Mouse (Mus musculus): ENCODE measurements around the gene Gm11939. TPM values are rescaled to one million over a fixed set of nuclear protein-coding genes. Genes with fewer than 3 reads are reported as not detected.
"Not testable (repeated sequence)": the region's sequence is repeated elsewhere in the genome, so short reads cannot be mapped to it uniquely, and the experiment has no call there.

Gm11939 gene
- not detected in 2 replicates for polyA plus RNA-seq (2016; fragmentation: Nextera tagmentation; extraction: Ambion mirVana)

DNA sequence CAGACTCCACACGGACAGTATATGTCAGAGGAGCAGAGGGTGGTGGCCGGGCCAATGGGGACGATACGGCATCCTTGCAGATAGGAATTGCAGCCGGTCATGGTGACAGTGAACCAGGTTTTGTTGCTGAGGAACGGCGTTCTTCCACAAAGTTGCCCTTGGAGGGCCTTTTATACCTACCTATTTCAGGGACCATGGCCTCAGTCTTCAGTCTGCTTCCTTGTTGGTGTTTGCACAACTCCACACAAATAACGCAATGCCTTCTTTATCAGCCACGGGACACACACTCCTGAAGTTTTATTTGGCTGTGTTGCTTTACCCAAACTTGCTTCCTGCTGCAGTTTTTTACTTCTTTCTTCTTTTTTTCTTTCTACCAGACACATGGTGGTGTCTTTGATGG lies at the start of gene Gm11939:
Gene Gm11939, minus strand, starts transcription at position 101 of the 400 bp plus-strand sequence.
- Histone ChIP-seq H3K36me3 (no peaks in the 10 kb centered on the region), H3K4me1 (no peaks in the 10 kb centered on the region), H3K4me3 (no peak within 1 kb of the TSS), H3K27ac (no peak within 1 kb of the TSS), H3K9me3 (replicated peaks) (no peaks in the 10 kb centered on the region), H3K27me3 (replicated peaks) (no peaks in the 10 kb centered on the region), H3K4me2 (no peak within 1 kb of the TSS), H3K9ac (no peak within 1 kb of the TSS)
- ATAC-seq, result no peak
- WGBS (ENCODE audit: insufficient replicate concordance), result 76% methylated on average over 9 of the region's 9 CpGs

DNA sequence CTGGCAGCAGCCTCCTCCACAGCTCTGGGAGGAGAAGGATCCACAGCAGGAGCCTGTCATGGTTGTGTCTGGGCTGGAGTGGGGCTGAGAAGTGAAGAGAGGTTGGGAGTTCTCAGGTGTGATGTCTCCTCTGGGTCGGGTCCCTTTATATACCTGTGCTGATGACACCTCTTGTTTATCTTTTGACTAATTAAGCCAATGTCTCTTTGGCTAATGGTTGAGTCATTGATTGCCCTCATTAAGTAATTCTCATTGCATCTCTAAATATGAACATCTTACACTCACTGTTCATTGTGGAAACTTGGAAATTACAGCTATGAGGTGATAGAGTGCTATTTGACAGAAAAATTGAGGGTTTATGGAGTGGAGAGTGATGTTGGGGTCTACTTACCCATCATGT lies 43.9 kb upstream of the Gm11939 start, which contains the start of gene Gm11938:
Gene Gm11938, minus strand, starts transcription at position 101 of the 400 bp plus-strand sequence.
- H3K9ac ChIP-seq; H3K27ac ChIP-seq; H3K4me1 ChIP-seq; H3K36me3 ChIP-seq; H3K4me2 ChIP-seq; H3K9me3 ChIP-seq (replicated peaks); H3K4me3 ChIP-seq; ATAC-seq; H3K27me3 ChIP-seq (replicated peaks): not testable (repeated sequence)
- WGBS (ENCODE audit: insufficient replicate concordance), result 23% methylated on average over 1 of the region's 1 CpGs

DNA sequence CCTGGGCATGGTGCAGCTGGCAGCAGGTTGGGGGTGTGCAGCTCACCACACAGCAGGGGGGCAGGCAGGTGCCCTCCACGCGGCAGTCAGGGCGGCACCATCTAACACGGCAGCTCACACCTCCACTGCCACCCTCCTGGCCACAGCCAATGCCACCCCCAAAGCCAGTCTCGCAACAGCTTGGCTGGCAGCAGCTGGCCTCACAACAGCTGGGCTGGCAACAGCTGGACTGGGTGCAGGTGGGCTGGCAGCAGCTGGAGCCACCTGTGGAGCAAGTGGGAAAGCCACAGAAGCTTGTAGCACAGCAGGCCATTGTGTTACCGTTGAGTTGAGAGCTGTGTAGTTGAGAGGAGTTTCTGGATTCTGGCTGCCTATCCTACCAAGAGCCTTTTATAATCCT lies 38.5 kb upstream of the Gm11939 start, which contains the start of gene Krtap9-3:
Gene Krtap9-3, minus strand, starts transcription at position 364 of the 400 bp plus-strand sequence.
- not testable (repeated sequence) for H3K27me3 ChIP-seq (replicated peaks); ATAC-seq; H3K27ac ChIP-seq; H3K9me3 ChIP-seq (replicated peaks); H3K4me3 ChIP-seq; H3K36me3 ChIP-seq; H3K4me1 ChIP-seq; H3K4me2 ChIP-seq; H3K9ac ChIP-seq
- WGBS (ENCODE audit: insufficient replicate concordance), result 58% methylated on average over 4 of the region's 6 CpGs

DNA sequence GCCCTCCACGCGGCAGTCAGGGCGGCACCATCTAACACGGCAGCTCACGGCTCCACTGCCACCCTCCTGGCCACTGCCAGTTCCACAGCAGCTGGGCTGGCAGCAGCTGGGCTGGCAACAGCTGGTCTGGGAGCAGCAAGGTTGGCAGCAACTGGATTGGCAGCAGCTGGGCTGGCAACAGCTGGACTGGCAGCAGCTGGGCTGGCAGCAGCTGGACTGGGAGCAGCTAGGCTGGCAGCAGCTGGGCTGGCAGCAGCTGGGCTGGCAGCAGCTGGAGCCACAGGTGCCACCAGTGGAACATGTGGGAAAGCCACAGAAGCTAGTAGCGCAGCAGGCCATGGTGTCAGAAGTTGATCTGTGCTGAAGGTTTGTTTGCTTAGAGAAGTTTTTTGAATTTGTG lies 31.7 kb upstream of the Gm11939 start, which contains the start of gene Krtap1-3:
Gene Krtap1-3, minus strand, starts transcription at position 359 of the 400 bp plus-strand sequence.
- Histone ChIP-seq H3K9ac (no peak within 1 kb of the TSS), H3K4me1 (no peaks in the 10 kb centered on the region), H3K4me2 (no peak within 1 kb of the TSS), H3K9me3 (replicated peaks) (no peaks in the 10 kb centered on the region), H3K27ac (no peak within 1 kb of the TSS), H3K27me3 (replicated peaks) (no peaks in the 10 kb centered on the region), H3K36me3 (no peaks in the 10 kb centered on the region), H3K4me3 (no peak within 1 kb of the TSS)
- WGBS (ENCODE audit: insufficient replicate concordance), result 77% methylated on average over 6 of the region's 6 CpGs
- no peak for ATAC-seq

DNA sequence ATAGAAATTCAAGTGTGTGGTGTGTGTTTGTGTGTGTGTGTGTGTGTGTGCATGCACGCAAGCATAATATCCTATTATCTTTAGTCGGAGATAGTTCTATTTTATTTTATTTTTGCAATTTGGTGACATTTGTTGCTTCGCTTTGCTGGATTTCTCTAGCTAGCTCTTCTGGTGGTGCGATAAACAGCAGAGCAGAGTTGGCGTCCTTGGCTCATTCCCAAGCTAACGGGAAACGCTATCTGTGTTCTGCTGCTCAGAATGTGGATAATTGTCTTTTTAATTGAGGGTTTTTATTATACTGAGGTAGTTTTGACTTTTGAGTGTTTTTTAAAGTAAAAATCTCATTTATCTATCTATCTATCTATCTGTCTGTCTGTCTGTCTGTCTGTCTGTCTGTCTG lies 25.8 kb upstream of the Gm11939 start:
- no peak overlapping the region for H3K27ac ChIP-seq
- H3K9ac ChIP-seq, result no peak overlapping the region
- ATAC-seq, result no peak
- no peaks in the 10 kb centered on the region for H3K4me1 ChIP-seq
- H3K27me3 ChIP-seq (replicated peaks), result no peaks in the 10 kb centered on the region
- no peak overlapping the region for H3K4me2 ChIP-seq
- H3K4me3 ChIP-seq, result no peak overlapping the region
- no peaks in the 10 kb centered on the region for H3K9me3 ChIP-seq (replicated peaks)
- no peaks in the 10 kb centered on the region for H3K36me3 ChIP-seq
- WGBS (ENCODE audit: insufficient replicate concordance), result 77% methylated on average over 7 of the region's 7 CpGs

DNA sequence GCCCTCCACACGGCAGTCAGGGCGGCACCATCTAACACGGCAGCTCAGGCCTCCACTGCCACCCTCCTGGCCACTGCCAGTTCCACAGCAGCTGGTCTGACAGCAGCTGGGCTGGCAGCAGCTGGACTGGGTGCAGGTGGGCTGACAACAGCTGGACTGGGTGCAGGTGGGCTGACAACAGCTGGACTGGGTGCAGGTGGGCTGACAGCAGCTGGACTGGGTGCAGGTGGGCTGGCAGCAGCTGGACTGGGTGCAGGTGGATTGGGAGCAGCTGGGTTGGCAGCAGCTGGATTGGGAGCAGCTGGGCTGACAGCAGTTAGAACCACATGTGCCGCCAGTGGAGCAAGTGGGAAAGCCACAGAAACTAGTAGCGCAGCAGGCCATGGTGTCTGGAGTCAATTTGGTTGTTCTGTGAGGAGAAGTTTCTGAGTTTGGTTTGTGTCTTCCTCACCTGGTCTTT lies 24.0 kb upstream of the Gm11939 start, which contains the start of gene Krtap1-4:
Gene Krtap1-4, minus strand, starts transcription at position 410 of the 460 bp plus-strand sequence.
- H3K36me3 ChIP-seq, result no peaks in the 10 kb centered on the region
- H3K4me1 ChIP-seq, result no peaks in the 10 kb centered on the region
- H3K27ac ChIP-seq, result no peak within 1 kb of the TSS
- no peak for ATAC-seq
- no peak within 1 kb of the TSS for H3K9ac ChIP-seq
- no peaks in the 10 kb centered on the region for H3K27me3 ChIP-seq (replicated peaks)
- WGBS (ENCODE audit: insufficient replicate concordance), result 75% methylated on average over 5 of the region's 5 CpGs
- H3K4me2 ChIP-seq, result no peak within 1 kb of the TSS
- no peak within 1 kb of the TSS for H3K4me3 ChIP-seq
- no peaks in the 10 kb centered on the region for H3K9me3 ChIP-seq (replicated peaks)

DNA sequence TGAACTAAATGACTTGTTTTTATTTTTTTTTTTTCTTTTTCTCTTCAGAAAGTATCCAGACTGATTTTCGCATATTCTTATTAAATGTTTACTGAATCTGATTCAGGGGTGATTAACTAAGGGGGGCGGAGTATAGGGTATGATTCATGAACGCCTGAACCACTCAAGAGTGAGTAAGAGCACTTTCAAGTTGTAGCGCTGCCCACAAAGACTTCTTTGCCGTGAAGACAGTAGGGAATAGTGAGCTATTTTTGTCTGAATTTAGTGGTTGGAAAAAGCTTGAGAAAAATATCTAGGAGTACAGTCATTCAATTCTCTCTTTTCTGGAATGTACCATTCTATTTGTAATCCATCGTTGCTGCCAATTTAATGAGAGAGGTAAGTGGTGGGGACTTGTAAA lies 22.3 kb upstream of the Gm11939 start:
- 70% methylated on average over 6 of the region's 6 CpGs for WGBS (ENCODE audit: insufficient replicate concordance)
- Histone ChIP-seq H3K9me3 (replicated peaks) (no peaks in the 10 kb centered on the region), H3K4me1 (no peaks in the 10 kb centered on the region), H3K4me3 (no peak overlapping the region), H3K27ac (no peak overlapping the region), H3K27me3 (replicated peaks) (no peaks in the 10 kb centered on the region), H3K36me3 (no peaks in the 10 kb centered on the region), H3K9ac (no peak overlapping the region), H3K4me2 (no peak overlapping the region)
- no peak for ATAC-seq

DNA sequence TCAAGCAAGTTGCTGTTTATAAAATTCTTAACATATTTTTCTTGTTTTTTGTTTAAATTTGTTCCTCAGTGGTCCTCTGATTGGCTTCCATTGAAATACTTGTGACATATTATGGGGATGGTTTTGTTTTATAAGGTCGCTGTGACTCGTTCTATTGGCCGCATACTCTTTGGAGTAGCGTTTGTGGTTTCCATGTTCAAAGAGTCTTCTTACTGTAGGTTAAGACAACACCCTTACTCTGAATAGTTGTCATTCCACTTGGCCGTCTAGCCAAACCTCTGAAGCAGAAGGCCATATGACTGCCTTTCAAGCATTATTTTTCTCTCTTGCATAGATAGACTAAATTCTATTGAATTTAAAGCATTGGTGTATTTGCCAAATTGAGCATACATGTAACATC lies 21.8 kb upstream of the Gm11939 start:
- H3K9me3 ChIP-seq (replicated peaks), result no peaks in the 10 kb centered on the region
- no peaks in the 10 kb centered on the region for H3K27me3 ChIP-seq (replicated peaks)
- no peak overlapping the region for H3K27ac ChIP-seq
- no peaks in the 10 kb centered on the region for H3K36me3 ChIP-seq
- H3K4me1 ChIP-seq, result no peaks in the 10 kb centered on the region
- 82% methylated on average over 5 of the region's 5 CpGs for WGBS (ENCODE audit: insufficient replicate concordance)
- no peak overlapping the region for H3K4me3 ChIP-seq
- no peak overlapping the region for H3K9ac ChIP-seq
- H3K4me2 ChIP-seq, result no peak overlapping the region
- ATAC-seq, result no peak

DNA sequence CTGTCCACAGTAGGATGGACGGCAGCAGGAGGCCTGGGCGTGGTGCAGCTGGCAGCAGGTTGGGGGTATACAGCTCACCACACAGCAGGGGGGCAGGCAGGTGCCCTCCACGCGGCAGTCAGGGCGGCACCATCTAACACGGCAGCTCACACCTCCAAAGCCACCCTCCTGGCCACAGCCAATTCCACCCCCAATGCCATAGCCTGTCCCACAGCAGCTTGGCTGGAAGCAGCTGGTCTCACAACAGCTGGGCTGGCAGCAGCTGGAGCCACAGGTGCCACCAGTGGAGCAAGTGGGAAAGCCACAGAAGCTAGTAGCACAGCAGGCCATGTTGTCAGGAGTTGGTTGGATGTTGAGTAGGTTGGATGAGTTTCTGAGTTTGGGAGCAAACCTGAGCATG lies 21.4 kb upstream of the Gm11939 start, which contains the start of gene Krtap1-5:
Gene Krtap1-5, minus strand, starts transcription at position 381 of the 400 bp plus-strand sequence.
- Histone ChIP-seq H3K4me2 (no peak within 1 kb of the TSS), H3K9ac (no peak within 1 kb of the TSS), H3K9me3 (replicated peaks) (no peaks in the 10 kb centered on the region), H3K4me3 (no peak within 1 kb of the TSS), H3K36me3 (no peaks in the 10 kb centered on the region), H3K27ac (no peak within 1 kb of the TSS), H3K27me3 (replicated peaks) (no peaks in the 10 kb centered on the region), H3K4me1 (no peaks in the 10 kb centered on the region)
- 74% methylated on average over 3 of the region's 6 CpGs for WGBS (ENCODE audit: insufficient replicate concordance)
- ATAC-seq, result no peak

DNA sequence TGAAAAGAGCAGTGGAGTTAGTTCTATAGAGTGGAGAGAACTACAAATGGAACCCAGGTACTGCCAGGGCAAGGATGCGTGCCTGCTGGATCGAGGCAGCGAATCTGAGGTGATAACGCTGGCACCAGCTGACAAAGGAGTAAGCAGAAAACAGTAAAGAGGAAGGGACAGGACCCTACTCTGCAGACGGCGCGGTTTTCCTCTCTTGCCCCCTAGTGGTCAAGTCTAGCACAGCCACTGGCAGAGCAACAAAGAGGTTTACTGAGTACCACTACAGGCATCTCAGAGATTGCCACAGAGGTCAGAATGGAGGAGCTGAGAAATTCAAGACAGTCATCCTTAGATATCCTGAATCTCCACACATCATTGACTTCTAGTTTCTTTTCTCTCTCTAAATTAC lies 14.8 kb upstream of the Gm11939 start:
- ATAC-seq, result no peak
- Histone ChIP-seq H3K9me3 (replicated peaks) (no peaks in the 10 kb centered on the region), H3K4me3 (no peak overlapping the region), H3K4me2 (no peak overlapping the region), H3K27ac (no peak overlapping the region), H3K4me1 (no peaks in the 10 kb centered on the region), H3K36me3 (no peaks in the 10 kb centered on the region), H3K9ac (no peak overlapping the region), H3K27me3 (replicated peaks) (no peaks in the 10 kb centered on the region)
- 2% methylated on average over 7 of the region's 7 CpGs for whole genome bisulfite sequencing (ENCODE audit: insufficient replicate concordance)

DNA sequence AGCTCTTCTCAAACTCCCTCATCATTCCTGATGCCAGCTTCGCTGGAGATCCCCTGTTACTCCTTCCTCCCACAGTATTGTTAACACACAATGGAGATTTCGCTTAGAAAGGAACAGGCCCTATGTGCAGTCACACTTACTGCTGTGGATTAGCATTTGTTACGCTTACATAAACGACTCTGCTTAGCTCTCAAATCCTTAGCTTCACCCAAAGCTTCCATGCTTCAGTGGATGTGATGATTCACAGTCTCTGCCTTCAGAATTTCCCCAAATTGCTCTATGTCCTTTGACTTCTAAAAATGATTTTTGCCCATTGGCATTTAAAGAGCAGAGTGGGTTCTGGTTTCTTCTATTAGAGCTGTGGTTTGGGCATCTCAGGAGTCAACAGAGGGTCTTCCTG lies 13.9 kb upstream of the Gm11939 start:
- Histone ChIP-seq H3K4me2 (no peak overlapping the region), H3K4me1 (no peaks in the 10 kb centered on the region), H3K27me3 (replicated peaks) (no peaks in the 10 kb centered on the region), H3K9me3 (replicated peaks) (no peaks in the 10 kb centered on the region), H3K4me3 (no peak overlapping the region), H3K9ac (no peak overlapping the region), H3K27ac (no peak overlapping the region), H3K36me3 (no peaks in the 10 kb centered on the region)
- WGBS (ENCODE audit: insufficient replicate concordance), result 57% methylated on average over 4 of the region's 4 CpGs
- ATAC-seq, result no peak

DNA sequence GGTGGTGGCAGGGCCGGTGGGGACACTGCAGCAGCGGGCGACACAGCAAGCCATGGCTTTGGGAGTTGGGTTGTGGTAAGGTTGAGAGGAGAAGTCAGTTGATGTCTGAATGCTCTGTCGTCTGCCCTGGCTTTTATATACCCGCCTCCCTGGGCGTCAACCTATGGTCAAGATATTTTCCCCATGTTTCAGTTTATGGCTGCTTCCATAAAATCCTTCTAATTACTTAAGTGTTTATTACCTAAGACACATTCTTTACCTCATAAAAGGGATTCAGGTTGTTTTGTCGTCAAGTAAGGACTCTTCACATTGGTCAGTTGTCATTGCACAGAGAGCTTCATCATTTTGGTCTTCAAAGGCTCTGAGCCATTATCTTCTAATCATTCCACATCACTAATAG lies 7.3 kb upstream of the Gm11939 start, which contains the start of gene Krtap3-1:
Gene Krtap3-1, minus strand, starts transcription at position 101 of the 400 bp plus-strand sequence.
- no peak for ATAC-seq
- H3K9ac ChIP-seq, result no peak within 1 kb of the TSS
- H3K9me3 ChIP-seq (replicated peaks), result no peaks in the 10 kb centered on the region
- H3K4me3 ChIP-seq, result no peak within 1 kb of the TSS
- no peaks in the 10 kb centered on the region for H3K36me3 ChIP-seq
- WGBS (ENCODE audit: insufficient replicate concordance), result 79% methylated on average over 7 of the region's 7 CpGs
- H3K4me2 ChIP-seq, result no peak within 1 kb of the TSS
- H3K27ac ChIP-seq, result no peak within 1 kb of the TSS
- no peaks in the 10 kb centered on the region for H3K4me1 ChIP-seq
- no peaks in the 10 kb centered on the region for H3K27me3 ChIP-seq (replicated peaks)

DNA sequence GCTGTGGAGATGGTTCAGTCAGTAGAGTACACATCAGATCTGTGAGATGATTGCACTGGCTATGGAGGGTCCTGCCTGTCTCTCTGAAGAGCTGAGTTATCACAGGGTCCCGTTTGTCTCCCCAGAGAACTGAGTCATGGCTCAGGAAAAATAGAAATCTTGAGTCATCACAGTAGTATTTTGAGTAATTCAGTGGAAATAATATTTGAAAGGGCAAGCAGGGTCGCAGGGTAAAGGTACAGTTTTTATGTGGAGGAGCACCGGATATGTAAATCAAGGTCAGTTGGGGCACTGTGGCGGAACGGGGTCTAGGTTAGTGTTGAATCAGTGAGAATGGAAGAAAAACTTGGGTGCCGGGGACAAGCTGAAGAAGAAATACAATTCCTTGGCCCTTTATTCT lies 3.3 kb upstream of the Gm11939 start:
- no peak for ATAC-seq
- H3K9me3 ChIP-seq (replicated peaks), result no peaks in the 10 kb centered on the region
- no peaks in the 10 kb centered on the region for H3K4me1 ChIP-seq
- 67% methylated on average over 6 of the region's 6 CpGs for WGBS (ENCODE audit: insufficient replicate concordance)
- H3K27ac ChIP-seq, result no peak overlapping the region
- H3K27me3 ChIP-seq (replicated peaks), result no peaks in the 10 kb centered on the region
- no peak overlapping the region for H3K9ac ChIP-seq
- no peaks in the 10 kb centered on the region for H3K36me3 ChIP-seq
- H3K4me2 ChIP-seq, result no peak overlapping the region
- H3K4me3 ChIP-seq, result no peak overlapping the region
